Mouse (Mus musculus) thymus, postnatal 14 days (tissue): ENCODE results near the gene Rhoc.
"Not testable (repeated sequence)": the region's sequence is repeated elsewhere in the genome, so short reads cannot be mapped to it uniquely, and the experiment has no call there.

ENCODE experiments used
- DNase-seq: peaks from one replicate; pipeline ENCODE4 v3.0.0; 2021

Gene Rhoc

DNA sequence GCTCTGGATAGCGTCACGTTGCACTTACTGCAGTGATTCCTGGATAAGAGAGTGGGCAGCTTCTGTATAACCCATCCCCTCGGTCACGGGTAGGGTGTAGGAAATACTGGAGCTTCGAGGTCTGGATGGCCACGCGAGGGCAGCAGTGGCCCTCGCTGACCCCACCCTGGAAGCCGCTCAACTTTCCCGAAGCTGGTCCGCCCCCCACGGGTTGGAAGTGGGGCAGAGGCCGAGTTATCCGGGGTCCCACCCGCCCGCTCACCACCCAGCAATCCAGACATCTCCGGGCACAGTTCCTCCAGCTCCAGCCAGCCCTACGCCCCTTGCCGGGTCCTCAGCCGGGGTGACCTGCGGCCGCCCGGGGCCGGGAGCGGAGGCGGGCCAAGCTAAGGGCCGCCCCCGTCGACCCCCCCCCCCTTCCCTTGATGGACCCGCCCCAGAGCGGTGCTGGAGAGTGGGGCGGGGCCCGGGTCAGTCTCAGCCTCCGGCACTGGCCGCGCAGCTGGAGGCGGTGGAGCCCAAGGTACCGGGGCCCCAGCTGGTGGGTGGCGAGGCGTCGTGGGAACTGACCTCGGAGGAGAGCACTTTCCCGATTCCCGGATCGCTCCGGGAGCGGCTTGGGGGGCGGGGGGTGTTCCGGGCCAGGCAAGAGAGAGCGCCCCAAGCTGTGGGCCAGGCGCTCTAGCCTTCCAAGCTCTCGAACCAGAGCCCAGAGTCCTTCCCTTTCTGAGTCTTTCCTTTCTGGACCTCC, 561 bp downstream of the Rhoc start:
- DNase-seq: peak; percentile 42

DNA sequence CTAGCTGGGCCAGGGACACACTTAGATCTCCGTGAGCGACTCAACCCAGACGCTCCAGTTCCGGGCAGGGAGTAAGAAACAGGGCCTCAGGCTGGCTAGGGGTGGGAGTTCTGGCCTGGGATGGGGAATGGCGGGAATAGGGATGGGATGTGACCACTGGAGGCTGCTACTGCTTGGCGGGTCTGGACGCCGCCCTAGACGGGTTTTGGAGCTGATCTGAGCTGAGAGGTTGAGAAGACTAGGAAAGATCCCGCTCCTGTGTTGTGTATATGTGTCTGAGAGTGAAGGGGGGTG, 1.1 kb downstream of the Rhoc start:
- DNase-seq: no peak

DNA sequence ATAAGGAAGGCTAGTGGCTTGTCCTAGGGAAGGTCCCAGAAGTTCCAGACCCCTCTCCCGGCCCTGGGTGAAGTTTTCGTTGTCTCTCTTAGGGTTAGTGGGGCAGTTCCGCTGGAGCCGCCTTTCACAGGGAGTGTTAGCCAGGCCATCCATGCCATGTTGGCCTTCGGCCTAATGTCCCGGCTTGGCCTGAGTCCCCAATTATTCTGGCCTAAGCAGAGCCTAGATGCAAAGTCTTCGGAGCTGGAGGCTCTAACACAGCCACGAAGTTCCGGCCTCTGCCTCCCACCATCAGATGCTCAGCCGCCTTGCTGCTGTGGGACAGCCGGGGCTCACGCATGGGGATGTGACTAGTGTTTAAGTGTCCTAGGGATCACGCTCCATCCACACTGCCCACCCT, 1.6 kb downstream of the Rhoc start:
- no peak for DNase-seq

DNA sequence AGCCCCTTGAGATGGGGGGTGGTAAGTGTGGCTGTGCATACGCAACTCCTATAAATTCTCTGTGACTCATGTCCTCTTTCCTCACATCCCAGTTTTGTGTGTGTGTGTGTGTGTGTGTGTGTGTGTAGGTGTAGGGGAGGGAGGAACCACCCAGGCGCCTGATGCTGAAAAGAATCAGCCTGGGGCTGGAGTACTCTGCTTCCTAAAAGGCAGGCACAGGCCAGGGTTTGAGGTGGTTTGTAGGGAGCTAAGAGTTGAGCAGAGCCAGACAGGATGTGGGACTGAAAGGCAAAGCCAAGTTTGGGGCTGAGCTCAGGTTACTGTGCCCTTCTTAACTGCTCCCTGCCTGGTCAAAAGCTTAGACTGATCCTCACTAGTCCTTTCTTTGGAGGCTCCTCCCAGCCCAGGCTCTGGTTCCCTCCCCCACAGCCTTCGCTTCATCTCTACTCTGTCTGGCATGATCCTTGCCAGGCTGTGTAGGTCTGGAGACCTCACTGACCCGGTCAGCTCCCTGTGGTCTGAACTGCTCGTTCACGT, 2.3 kb downstream of the Rhoc start:
- no peak for DNase-seq

DNA sequence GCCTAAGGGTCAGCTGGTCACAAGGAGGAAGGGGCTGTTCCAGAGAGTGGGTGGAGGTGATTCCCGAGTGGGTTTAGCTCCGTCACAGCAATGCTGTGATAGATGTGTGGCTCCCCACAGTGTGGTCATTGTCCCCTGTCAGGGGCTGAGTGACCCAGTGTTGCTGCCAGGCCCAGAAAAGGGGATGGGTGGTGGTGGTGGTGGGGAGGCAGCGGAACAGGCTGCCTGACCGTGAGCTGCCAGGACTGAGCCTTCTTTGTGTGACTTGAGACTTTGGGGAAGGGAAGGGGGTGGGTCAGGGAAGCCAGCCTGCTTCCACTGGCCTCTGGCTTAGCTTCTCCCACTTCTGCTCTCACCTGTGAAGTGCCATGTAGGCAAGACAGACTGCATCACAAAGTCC, 2.8 kb downstream of the Rhoc start:
- no peak for DNase-seq

DNA sequence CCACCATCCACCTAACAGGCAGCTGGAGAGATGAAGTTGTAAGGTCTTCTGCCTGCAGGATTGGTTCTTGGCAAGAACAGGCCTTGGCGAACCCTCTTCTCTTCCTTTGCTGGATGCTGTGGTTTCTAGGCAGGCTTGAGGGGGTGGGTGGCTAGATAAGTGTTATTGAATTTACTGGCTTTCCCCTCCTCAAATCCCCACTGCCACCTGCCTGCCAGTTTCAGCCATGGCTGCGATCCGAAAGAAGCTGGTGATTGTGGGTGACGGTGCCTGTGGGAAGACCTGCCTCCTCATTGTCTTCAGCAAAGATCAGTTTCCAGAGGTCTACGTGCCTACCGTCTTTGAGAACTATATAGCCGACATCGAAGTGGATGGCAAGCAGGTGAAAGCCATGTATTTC, 3.5 kb downstream of the Rhoc start:
- no peak for DNase-seq

DNA sequence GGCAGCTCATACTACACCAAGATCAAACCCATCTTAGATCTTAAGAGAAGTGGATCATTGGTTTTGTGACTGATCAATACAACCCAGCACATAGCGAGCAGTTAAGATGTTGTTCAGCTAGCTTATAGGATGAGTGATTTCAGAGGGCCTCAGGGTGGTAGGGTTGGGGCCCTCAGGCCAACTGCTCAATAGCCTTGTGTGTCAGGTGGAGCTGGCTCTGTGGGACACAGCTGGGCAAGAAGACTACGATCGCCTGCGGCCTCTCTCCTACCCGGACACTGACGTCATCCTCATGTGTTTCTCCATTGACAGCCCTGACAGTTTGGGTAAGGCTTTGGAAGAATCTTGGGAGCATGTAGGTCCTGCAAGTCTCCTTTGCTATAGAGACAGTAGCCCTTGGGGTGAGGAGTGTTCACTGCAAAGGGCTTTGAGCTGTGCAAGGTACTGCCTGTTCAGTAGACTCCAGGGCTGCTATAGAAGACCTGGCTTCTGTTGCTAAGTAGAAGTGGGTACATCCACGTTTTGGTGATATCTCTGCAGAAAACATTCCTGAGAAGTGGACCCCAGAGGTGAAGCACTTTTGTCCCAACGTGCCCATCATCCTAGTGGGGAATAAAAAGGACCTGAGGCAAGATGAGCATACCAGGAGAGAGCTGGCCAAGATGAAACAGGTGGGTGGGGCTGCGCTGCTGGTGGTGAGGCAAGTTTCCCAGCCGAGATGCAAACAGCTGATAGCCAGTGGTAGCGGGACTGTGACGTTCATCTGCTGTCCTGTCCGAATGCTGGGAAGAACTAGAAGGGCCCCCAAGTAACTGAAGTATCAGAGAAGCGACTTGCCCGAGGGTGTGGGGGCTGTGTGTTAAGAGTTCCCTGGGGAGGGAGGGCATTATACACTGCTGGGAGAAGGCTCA, 4.4 kb downstream of the Rhoc start:
- no peak for DNase-seq

DNA sequence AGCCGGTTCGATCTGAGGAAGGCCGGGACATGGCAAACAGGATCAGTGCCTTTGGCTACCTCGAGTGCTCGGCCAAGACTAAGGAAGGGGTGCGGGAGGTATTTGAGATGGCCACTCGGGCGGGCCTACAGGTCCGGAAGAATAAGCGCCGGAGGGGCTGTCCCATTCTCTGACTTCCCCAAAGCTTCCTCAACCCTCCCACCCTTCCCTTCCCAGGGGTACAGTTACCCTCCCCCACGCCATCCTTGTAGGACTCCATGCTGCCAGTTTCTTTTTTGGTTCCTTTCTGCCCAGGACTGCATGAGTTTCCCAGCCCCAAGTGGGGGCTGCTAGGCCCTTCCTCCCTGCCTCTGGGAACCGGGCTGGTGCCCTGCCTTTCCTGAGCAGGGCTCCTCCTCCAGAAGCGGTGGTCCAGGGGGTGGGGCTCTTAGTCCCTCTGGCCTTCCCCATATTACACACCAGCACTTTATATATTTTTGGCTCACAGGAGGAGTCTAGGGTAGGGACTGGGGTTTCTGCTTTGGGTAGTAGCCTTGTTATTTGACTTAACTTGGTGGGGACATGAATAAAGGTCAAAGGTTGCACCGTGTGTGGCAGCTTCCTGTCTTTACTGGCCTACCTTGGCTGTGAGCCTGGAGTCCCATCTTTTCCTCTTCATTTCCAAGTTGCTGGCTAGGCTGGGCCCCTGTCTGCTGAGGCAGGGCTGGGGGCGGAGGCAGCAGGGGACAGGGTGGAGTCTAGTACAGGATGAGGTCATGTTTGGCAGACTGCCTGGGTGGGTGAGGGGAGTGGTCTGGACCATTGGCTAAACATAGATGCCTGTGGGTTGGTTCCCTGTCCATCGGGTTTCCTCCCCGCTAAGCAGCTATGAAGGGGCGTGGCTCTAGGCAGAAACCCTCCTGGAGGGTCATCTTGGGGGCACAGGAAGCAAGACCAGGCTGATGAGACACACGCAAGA, 6.0 kb downstream of the Rhoc start:
- DNase-seq: no peak

DNA sequence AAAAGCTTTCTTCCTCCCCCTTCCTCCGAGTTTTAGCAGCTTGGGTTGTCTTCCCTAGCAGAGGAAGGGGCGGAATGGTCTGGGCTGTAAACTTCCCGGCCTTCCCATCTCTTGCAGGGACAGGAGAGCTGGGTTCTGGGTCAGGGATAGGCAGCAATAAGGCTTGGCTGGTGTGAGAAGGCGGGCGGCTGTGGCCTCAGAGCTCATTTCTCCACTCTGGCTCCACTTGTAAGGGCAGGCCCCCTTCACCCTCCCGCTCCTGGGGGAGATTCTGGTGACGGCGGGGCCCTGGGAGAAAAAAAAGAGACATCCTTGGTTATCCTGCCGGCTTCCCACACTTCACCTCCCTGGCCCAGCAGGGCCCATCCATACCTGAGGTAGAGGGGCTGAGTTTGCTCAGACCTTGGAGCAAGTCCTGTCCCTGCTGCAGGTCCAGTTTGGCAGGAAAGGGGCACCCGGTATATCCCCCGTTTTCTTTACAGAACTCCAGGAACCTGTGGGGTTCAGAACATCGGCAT, 6.8 kb downstream of the Rhoc start:
- no peak for DNase-seq

DNA sequence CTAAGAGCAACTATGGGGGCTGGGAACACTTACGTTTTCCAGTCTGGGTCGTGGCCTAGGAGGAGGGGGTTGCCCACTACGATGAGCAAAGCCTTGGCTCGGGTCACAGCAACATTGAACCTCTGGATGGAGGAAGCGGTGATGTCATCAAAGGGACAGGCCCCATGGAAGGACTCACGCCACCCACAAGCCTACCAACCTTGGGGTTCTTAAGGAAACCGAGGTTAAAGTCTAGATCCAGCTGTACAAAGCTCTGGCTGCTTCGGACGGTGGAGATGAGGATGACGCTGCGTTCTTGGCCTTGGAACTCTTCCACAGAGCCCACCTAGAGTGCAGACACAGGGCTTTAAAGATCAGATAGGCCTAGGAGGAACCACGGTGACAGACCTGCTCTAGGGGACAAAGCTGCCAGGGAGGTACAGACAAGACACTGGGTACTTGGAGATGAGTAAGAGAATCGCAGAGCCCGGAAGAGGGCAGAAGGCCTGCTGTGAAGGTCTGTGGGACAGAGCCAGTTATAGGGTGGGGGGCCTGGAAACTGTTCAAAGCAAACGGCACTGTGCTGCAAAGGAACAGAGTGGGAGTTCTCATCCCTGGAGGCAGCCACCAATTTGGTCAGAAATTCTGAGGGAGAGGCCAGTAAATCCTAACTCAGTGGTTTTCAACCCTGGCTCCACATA, 7.6 kb downstream of the Rhoc start:
- no peak for DNase-seq

DNA sequence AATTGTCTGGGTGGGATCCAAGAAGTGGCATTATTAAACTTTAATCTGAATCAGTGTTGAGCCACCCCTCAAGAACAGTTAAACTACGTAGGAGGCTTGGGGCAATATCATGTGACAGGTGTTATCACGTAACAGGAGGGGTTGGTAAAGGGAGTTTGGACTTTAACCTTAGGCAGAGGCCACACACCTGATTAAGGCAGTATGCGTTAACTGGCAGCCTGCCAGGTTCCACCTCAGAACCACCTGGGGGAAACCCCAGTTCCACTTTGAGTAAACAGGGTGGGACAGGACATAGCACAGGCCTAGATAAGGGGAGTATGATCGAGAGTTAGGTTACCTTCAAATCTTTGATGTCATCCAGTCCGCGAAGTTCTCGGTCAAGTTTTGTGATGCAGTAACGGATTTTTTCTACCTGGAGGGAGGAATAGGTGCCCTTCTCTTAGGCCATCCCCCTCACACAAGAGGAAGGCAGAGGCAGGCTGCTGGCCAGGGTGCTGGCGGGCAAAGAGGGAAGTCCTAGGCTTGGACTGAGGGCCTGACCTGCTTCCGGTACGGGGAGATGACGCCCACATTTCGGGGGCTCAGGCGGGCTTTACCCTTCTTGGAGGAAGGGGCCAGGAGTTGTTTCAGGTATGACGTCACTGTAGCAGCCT, 8.4 kb downstream of the Rhoc start:
- no peak for DNase-seq

DNA sequence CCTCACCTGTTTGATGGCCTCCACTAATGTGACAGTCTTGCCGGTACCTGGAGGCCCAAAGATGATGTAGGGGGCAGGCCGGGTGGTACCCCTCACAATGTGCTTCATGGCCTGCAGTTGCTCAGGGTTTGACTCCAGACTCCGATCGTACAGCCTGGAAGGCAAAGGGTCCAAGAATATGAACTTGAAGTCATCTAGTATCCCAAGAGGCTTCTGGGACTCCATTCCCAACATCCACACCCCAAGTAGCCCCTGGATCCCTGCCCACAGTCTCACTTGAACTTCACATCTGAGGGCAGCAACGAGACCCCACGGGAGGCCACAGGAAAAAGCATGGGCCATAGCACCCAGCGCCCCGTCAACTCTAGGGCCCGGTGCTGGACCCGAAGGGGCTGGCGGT, 12.5 kb downstream of the Rhoc start:
- DNase-seq: no peak

DNA sequence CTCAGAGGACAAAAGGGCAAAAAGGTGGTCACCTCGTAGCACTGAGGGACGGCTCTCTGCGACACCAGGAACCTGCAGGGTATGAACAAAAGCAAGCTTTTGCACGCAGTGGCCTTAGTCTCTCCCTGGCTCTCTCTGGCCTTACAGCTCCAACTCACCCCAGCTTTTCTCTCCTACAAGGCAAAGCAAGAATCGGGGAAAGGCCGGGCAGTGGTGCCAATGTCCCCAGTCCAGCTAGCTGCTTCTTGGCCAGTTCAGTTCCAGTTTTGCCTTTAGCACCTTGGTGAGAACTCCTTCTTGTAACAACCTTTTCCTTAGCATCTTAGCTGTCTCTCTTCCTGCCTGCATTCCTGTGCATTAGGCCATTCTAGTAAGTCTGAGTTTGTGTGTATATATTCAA, 13.3 kb downstream of the Rhoc start:
- DNase-seq: no peak

DNA sequence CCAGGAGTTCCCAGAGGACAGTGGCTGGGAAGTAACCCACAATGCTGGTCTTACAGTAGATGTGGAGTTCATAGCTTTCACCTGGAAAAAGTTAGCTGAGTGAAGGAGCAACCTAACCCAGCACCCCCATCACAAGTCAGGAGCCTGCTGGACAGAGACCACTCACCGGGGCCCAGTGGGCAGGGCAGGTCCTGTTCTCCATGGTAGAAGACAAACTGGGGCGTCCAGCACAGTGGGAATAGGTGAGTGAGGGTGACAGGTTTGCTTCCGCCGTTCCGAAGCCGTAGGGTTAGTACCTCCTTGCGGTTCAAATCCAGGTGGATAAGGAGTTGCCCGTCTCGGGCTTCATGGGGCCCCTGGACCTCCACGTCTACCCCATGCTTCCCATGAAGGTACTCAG, 16.1 kb downstream of the Rhoc start:
- DNase-seq: no peak

DNA sequence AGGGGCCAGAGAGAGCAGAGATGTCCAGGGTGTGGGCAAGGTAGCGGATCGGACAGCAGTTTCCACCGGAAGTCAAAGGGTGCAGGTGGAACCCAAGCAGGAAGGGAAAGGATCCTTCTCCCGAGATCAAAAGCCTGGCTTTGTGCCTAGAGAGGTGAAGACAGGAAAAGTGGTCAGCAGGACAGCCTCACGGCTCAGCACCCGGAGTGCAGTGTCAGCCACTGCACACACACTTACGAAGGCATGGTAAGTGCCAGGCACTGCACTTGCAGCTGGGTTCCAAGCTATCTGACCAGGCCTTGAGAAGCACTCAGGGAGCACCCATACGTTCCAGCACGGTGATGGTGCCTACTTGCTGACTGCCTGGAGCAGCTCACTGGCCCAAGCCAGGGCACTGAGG, 17.4 kb downstream of the Rhoc start:
- no peak for DNase-seq

DNA sequence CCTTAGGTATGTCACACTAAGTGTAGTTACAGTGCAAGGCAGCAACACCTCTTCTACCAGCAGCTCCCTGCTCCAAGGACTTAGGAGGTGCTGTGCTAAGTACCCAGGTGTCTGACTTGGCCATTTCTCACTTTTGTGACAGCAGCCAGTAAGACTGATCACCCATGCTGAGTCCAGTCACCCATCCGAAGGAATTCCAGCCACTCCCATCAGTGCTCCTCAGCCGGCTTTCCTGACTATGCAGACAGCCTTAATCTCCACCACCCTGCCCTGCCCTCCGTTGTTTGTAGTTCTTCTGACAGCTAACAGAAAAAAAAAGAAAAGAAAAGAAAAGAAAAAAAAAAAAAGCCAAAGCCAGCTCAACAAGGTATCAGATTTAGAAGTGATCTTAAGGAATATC, 23.6 kb downstream of the Rhoc start:
- DNase-seq: no peak

DNA sequence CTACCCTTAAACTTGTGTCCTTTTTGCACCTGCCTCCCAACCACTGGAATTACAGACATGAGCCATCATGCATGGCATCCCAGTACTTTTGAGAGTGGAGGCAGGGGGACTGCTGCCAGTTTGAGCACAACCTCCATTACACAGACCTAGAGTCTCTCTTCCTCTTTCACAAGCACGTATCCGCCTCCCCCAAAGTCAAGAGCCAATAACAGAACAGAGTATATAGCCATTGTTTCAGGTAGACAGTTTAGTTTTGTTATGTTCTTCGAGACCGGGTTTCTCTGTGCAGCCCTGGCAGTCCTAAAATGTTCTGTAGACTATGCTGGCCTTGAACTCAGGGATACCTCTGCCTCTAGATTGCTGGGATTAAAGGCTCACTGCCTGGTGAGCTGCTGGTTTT, 24.1 kb downstream of the Rhoc start:
- no peak for DNase-seq

DNA sequence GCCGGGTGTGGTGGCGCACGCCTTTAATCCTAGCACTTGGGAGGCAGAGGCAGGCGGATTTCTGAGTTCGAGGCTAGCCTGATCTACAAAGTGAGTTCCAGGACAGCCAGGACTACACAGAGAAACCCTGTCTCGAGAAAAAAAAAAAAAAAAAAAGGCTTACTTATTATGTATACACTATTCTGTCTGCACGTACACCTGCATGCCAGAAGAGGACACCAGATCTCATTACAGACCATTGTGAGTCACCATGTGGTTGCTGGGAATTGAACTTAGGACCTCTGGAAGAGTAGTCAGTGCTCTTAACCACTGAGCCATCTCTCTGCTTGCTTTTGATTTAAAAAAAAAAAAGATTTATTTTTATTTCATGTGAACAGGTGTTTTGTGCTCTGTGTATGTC, 25.1 kb downstream of the Rhoc start:
- not testable (repeated sequence) for DNase-seq

DNA sequence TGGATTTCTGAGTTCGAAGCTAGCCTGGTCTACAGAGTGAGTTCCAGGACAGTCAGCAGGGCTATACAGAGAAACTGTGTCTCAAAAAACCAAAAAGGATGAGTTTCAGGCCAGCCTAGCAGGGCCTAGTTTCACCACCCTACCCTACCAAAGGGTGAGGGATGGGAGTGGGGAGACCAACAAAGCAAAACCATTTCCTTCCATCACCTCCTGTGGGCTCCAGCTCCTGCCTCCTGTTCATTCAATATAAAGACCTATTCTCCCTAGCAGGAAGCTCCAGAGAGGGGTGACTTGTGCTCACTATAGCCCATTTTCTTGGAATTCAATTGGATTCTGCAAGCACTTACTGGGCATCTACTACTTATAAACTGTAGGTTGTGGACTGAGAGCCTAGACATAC, 26.6 kb downstream of the Rhoc start:
- no peak for DNase-seq

DNA sequence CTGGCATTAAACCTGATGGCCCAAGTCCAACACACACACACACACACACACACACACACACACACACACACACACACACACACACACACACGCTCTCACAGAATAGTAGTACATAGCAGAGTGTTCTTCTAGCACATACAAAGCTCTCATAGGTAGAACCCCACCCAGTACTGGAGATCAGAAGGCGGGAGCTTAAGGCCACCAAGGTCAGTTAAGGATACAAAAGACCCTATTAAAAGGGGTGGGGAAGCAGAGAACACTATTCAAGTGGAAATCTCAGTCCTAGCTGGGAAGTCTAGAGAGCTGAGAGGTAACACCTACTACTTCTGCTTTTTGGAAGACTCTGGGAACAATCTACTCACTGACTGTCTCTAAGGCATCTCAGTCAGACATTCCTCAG, 27.2 kb downstream of the Rhoc start:
- DNase-seq: no peak

DNA sequence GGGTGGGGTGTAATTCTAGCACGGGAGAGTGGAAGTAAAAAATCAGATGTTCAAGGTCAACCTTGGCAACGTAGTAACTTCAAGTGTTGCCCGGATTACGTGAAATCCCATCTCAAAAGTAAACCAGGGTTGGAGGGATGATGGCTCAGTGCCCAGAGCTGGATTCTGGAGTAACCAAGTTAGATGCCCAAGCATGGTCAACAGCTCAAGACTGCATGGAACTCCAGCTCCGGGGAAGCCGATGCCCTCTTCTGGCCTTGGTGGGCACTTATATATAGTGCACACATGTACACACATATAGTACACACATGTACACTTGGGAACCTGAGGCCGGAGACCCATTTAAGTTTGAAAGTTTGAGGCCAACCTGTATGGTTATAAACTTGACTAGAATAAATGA, 28.0 kb downstream of the Rhoc start:
- DNase-seq: no peak

DNA sequence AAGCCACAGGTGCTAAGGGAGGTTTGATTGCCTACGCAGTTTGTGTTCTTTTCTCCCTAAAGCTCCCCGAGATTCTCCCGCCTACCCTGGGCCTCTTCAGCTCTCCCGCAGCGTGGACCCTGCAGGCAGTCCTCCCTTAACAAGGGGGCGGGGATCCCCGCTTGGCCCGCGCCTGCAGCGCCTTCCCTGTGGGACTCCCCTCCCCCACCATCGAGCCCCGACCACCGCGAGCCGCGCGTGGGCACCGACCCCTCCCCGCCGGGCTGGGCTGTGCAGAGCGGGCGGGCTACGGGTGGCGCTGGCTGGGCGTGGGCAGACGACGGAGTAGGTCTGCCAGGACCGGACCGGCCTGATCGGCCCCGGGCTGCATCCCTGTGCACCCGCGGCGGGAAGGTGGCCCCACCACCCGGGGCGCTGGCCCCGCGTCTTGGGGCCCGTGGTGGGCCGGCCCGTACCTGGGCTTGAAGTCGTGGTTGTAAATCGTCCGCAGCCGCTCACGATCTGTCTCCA, 29.4 kb downstream of the Rhoc start:
- peak; percentile 77 for DNase-seq
